Mouse (Mus musculus): ENCODE data around the gene E330021D16Rik.

GRCm38 (mm10) chr6:136428412-136428811 lies 13.0 kb upstream of the E330021D16Rik start:
- no peak for TF ChIP-seq GATA2 (IDR thresholded peaks at IDR 0.05; ENCODE audit: borderline replicate concordance, low read depth, low read length)
- no peak for TF ChIP-seq GATA1 (IDR thresholded peaks at IDR 0.05; ENCODE audit: borderline replicate concordance, low read length)
- no peak for TF ChIP-seq CTCF (IDR thresholded peaks at IDR 0.05; ENCODE audit: low read depth, low read length)

All from G1E (cell line).